Mouse (Mus musculus) CH12.LX (cell line): ENCODE data around the gene Hoxd13. TPM values are rescaled to one million over a fixed set of nuclear protein-coding genes. Genes with fewer than 3 reads are reported as not detected.

Source experiments
- DNase-seq: peaks from one replicate; pipeline ENCODE4 v3.0.0-alpha.2; 2013; ENCODE audit errors: extremely low read depth
- H3K27ac ChIP-seq: 2 replicates; pipeline ENCODE4 v1.5.1; 2012; ENCODE audit warnings: low read depth, mild to moderate bottlenecking, control low read depth, moderate library complexity; ENCODE audit not compliant: insufficient read depth
- H3K27me3 ChIP-seq: replicated peaks from 2 replicates; pipeline ENCODE3; 2012; ENCODE audit warnings: inconsistent platforms
- H3K36me3 ChIP-seq, 2 experiments: replicated peaks in 1 of 2; 2 replicates each; pipeline versions ENCODE3 to v1.6.1; 2012; ENCODE audit warnings: inconsistent platforms in 1 of 2, low read length in 1 of 2, mild to moderate bottlenecking in 1 of 2, mixed read lengths in 1 of 2, moderate library complexity in 1 of 2; ENCODE audit not compliant: control insufficient read depth in 1 of 2, insufficient read depth in 1 of 2
- H3K4me1 ChIP-seq, 2 experiments: 2 replicates each; pipeline ENCODE4 v1.6.1; 2012; ENCODE audit warnings: inconsistent platforms in 1 of 2, moderate library complexity in 1 of 2; ENCODE audit not compliant: insufficient read depth in 2 of 2, control insufficient read depth in 1 of 2
- H3K4me2 ChIP-seq: 2 replicates; pipeline ENCODE4 v1.6.1; 2012; ENCODE audit warnings: low read depth, mild to moderate bottlenecking, control low read depth; ENCODE audit not compliant: poor library complexity, insufficient read depth, severe bottlenecking
- H3K4me3 ChIP-seq, 3 experiments: fragments of 150-350 bp in 1 of 3; sonication (generic) in 1 of 3; replicated peaks in 1 of 3; 2 replicates each; pipeline versions ENCODE3 to v1.5.1; 2011 to 2012; ENCODE audit warnings: low read depth in 2 of 3, low read length in 2 of 3, mild to moderate bottlenecking in 2 of 3, moderate library complexity in 2 of 3, control low read depth in 1 of 3, improper control_type of control experiment in 1 of 3, inconsistent platforms in 1 of 3, mixed read lengths in 1 of 3; ENCODE audit not compliant: poor library complexity in 1 of 3
- H3K79me2 ChIP-seq: replicated peaks from 2 replicates; pipeline ENCODE4 v1.6.1; 2012; ENCODE audit warnings: mild to moderate bottlenecking, moderate library complexity; ENCODE audit not compliant: control insufficient read depth, poor library complexity, insufficient read depth, severe bottlenecking; ENCODE audit errors: extremely low read depth
- H3K9ac ChIP-seq: 2 replicates; pipeline ENCODE4 v1.6.1; 2012; ENCODE audit warnings: low read depth, mild to moderate bottlenecking, control low read depth, moderate library complexity; ENCODE audit not compliant: insufficient read depth
- H3K9me3 ChIP-seq: replicated peaks from 2 replicates; pipeline ENCODE3; 2012; ENCODE audit warnings: low read length, inconsistent platforms, mixed read lengths
- BHLHE40 ChIP-seq: IDR thresholded peaks from 2 replicates; pipeline ENCODE4 v1.6.1; 2011; ENCODE audit warnings: mild to moderate bottlenecking, low read depth, low read length, improper control_type of control experiment
- CHD2 ChIP-seq: IDR thresholded peaks from 2 replicates; pipeline ENCODE4 v1.6.1; 2011; ENCODE audit warnings: low read length, improper control_type of control experiment
- CTCF ChIP-seq, 2 experiments: IDR thresholded peaks in 1 of 2; conservative IDR thresholded peaks in 1 of 2; 2 replicates each; pipeline ENCODE4 v1.5.1; 2011 to 2012; ENCODE audit warnings: low read depth in 2 of 2, low read length in 2 of 2, improper control_type of control experiment in 1 of 2, inconsistent platforms in 1 of 2, mild to moderate bottlenecking in 1 of 2, moderate library complexity in 1 of 2
- E2F4 ChIP-seq: IDR thresholded peaks from 2 replicates; pipeline ENCODE4 v1.6.1; 2011; ENCODE audit warnings: low read depth, low read length, improper control_type of control experiment; ENCODE audit not compliant: insufficient replicate concordance
- ELF1 ChIP-seq: IDR thresholded peaks from 2 replicates; pipeline ENCODE4 v1.6.1; 2014; ENCODE audit warnings: low read depth, mild to moderate bottlenecking, inconsistent platforms, low read length, improper control_type of control experiment
- EP300 ChIP-seq: IDR thresholded peaks from 2 replicates; pipeline ENCODE4 v1.6.1; 2011; ENCODE audit warnings: low read length, improper control_type of control experiment
- ETS1 ChIP-seq: conservative IDR thresholded peaks from 2 replicates; pipeline ENCODE4 v1.6.1; 2012; ENCODE audit warnings: low read depth, mild to moderate bottlenecking, inconsistent platforms, low read length, improper control_type of control experiment, moderate library complexity
- HCFC1 ChIP-seq: IDR thresholded peaks from 2 replicates; pipeline ENCODE4 v1.6.1; 2012; ENCODE audit warnings: low read depth, mild to moderate bottlenecking, inconsistent platforms, low read length, improper control_type of control experiment
- JUN ChIP-seq: IDR thresholded peaks from 2 replicates; pipeline ENCODE4 v1.6.1; 2011; ENCODE audit warnings: low read depth, mild to moderate bottlenecking, low read length, improper control_type of control experiment, moderate library complexity; ENCODE audit not compliant: insufficient read depth
- JUND ChIP-seq: conservative IDR thresholded peaks from 2 replicates; pipeline ENCODE4 v1.6.1; 2011; ENCODE audit warnings: low read depth, low read length, improper control_type of control experiment
- KAT2A ChIP-seq: IDR thresholded peaks from 2 replicates; pipeline ENCODE4 v1.6.1; 2012; ENCODE audit warnings: low read length, improper control_type of control experiment, inconsistent platforms; ENCODE audit not compliant: insufficient replicate concordance
- MAFK ChIP-seq: IDR thresholded peaks from 2 replicates; pipeline ENCODE4 v1.6.1; 2011; ENCODE audit warnings: low read length, improper control_type of control experiment; ENCODE audit not compliant: insufficient replicate concordance
- MEF2A ChIP-seq: IDR thresholded peaks from 2 replicates; pipeline ENCODE4 v1.6.1; 2014; ENCODE audit warnings: low read depth, mild to moderate bottlenecking, inconsistent platforms, low read length, improper control_type of control experiment, borderline replicate concordance
- MYC ChIP-seq: IDR thresholded peaks from 2 replicates; pipeline ENCODE4 v1.6.1; 2011; ENCODE audit warnings: low read depth, mild to moderate bottlenecking, improper control_type of control experiment, low read length
- NELFE ChIP-seq: IDR thresholded peaks from 2 replicates; pipeline ENCODE4 v1.6.1; 2011; ENCODE audit warnings: low read depth, low read length, improper control_type of control experiment
- POLR2A ChIP-seq: IDR thresholded peaks from 2 replicates; pipeline ENCODE4 v1.6.1; 2011; ENCODE audit warnings: low read depth, mild to moderate bottlenecking, improper control_type of control experiment, low read length
- POLR2AphosphoS2 ChIP-seq: IDR thresholded peaks from 2 replicates; pipeline ENCODE4 v1.6.1; 2011; ENCODE audit warnings: low read depth, low read length, improper control_type of control experiment
- SIN3A ChIP-seq: IDR thresholded peaks from 2 replicates; pipeline ENCODE4 v1.6.1; 2012; ENCODE audit warnings: low read length, improper control_type of control experiment, inconsistent platforms
- SMC3 ChIP-seq: IDR thresholded peaks from 2 replicates; pipeline ENCODE4 v1.6.1; 2011; ENCODE audit warnings: low read depth, low read length, improper control_type of control experiment
- TCF12 ChIP-seq: IDR thresholded peaks from 2 replicates; pipeline ENCODE4 v1.6.1; 2014; ENCODE audit warnings: low read depth, mild to moderate bottlenecking, inconsistent platforms, low read length, improper control_type of control experiment
- USF2 ChIP-seq: conservative IDR thresholded peaks from 2 replicates; pipeline ENCODE4 v1.6.1; 2011; ENCODE audit warnings: low read depth, low read length, improper control_type of control experiment
- ZC3H11A ChIP-seq: IDR thresholded peaks from 2 replicates; pipeline ENCODE4 v1.6.1; 2012; ENCODE audit warnings: low read depth, mild to moderate bottlenecking, inconsistent platforms, low read length, improper control_type of control experiment
- ZKSCAN1 ChIP-seq: IDR thresholded peaks from 2 replicates; pipeline ENCODE4 v1.6.1; 2012; ENCODE audit warnings: low read depth, inconsistent platforms, low read length, improper control_type of control experiment, borderline replicate concordance
- ZNF384 ChIP-seq: IDR thresholded peaks from 2 replicates; pipeline ENCODE4 v1.6.1; 2012; ENCODE audit warnings: low read depth, low read length, improper control_type of control experiment, inconsistent platforms
- dilution Hi-C: fragments of 300-500 bp; cut with MboI; formaldehyde crosslinking; loops from 2 replicates; pipeline ENCODE4 v1.14.3; 2020; ENCODE audit warnings: low sequenced_read_pairs; ENCODE audit not compliant: extremely low pct_unique_long_range_greater_than_20kb, extremely low pct_ligation_motif_present
- in situ Hi-C: fragments of 300-500 bp; cut with MboI; formaldehyde crosslinking; loops from 3 replicates; pipeline ENCODE4 v1.14.3; 2019; ENCODE audit warnings: low sequenced_read_pairs, low pct_ligation_motif_present, low pct_unique_long_range_greater_than_20kb, mixed read lengths
- polyA plus RNA-seq: library from polyadenylated mRNA; unstranded; fragments of >175 nt; gene quantifications from 2 replicates; pipeline ENCODE4 v1.2.1, GENCODE M21; 2012; ENCODE audit warnings: low read depth; ENCODE audit not compliant: insufficient read length
- total RNA-seq, 2 experiments: library from RNA; depleted of rRNA; stranded (reverse); fragments of 300-350 nt in 1 of 2; fragments of >200 nt in 1 of 2; gene quantifications; 2 replicates each; pipeline ENCODE4 v1.2.3; 2012 to 2014

Gene Hoxd13
- not detected in 2 replicates for total RNA-seq (2012; rRNA removed)
- not detected in 2 replicates for total RNA-seq (2014; rRNA removed)
- not detected in 2 replicates for polyA plus RNA-seq

DNA sequence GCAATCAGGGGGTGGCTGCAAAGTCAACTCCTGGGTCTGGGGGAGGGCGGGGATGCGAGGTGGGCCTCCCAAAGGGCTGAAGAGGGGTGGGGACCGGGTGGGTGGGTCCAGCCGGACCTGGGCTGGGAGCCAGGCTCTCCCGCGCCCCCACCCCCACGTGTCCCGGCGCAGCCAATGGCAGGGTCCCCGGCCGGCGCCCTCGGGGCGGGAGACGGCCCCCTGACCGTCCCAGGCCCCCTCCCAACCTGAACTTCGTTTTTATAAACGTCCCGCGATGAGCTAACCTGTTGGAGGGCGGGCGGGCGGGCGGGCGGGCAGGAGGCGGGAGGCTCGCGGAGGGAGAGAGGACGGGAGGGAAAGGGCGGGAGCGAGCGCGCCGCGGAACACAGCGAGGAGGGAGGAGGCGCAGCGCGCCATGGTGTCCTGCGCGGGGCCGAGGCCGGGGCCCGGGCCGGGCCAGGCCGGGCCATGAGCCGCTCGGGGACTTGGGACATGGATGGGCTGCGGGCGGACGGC lies at the start of gene Hoxd13:
TSS of gene Hoxd13 (plus strand) at position 469 of the 516 bp plus-strand sequence.
- peaks cover 0 to 10% of the 10 kb centered on the region in 2 experiments; a peak in 2 of 4 replicates for H3K4me1 ChIP-seq
- no peaks in the 10 kb centered on the region for H3K79me2 ChIP-seq
- H3K9me3 ChIP-seq, result peaks cover 11% of the 10 kb centered on the region
- H3K4me3 ChIP-seq, result no peak within 1 kb of the TSS
- H3K9ac ChIP-seq, result no peak within 1 kb of the TSS
- dilution Hi-C loops, result no loop called here
- no peaks in the 10 kb centered on the region for H3K36me3 ChIP-seq
- DNase-seq, result no peak
- TF ChIP-seq POLR2AphosphoS2 (no peak), JUND (no peak), HCFC1 (no peak), EP300 (no peak), SMC3 (no peak), E2F4 (no peak), ETS1 (no peak), KAT2A (no peak), ZC3H11A (no peak), ZKSCAN1 (no peak), NELFE (no peak), MEF2A (no peak), BHLHE40 (no peak), MAFK (no peak), CTCF (conservative IDR thresholded peaks at IDR 0.05 in 1 of 2, IDR thresholded peaks at IDR 0.05 in 1 of 2; ENCODE audit: low read depth in 2 of 2, low read length in 2 of 2) (no peak), TCF12 (no peak), ELF1 (no peak), POLR2A (no peak), USF2 (no peak)
- H3K4me2 ChIP-seq, result no peak within 1 kb of the TSS
- H3K27me3 ChIP-seq, result no peaks in the 10 kb centered on the region
- no peak within 1 kb of the TSS for H3K27ac ChIP-seq
- in situ Hi-C loops, result loop anchor here (10.0 to 25.0 kb wide), 3 partner anchors 373 to 1081 kb away; partner anchors contain the start of gene Chrna1

DNA sequence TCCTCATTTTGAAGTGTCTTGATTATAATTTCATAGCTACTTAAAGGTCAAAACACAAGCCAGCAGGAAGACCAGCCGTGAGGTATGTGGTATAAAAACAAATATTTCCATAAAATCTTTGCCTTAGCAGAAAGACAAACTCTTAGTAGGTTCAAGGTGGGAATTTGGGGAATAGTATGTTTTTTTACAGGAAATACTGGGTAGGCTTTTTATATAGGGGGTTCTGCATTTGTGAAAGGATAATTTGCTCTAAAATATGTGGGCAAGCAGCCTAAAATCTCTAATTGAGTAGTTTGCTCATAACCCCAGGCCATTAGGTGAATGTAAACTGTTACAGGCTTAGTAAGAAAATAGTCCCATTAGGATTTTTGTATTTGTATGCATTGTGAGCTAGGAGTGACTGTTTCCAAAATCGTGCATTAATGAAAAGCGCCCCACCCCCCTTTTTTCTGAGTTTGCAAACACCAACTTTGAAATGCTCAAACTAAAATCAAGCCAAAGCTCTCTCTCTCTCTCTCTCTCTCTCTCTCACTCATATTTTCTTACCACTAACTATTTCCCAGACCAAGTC lies 48.3 kb upstream of the Hoxd13 start:
- no peaks in the 10 kb centered on the region for H3K27me3 ChIP-seq
- no peaks in the 10 kb centered on the region for H3K9me3 ChIP-seq
- H3K79me2 ChIP-seq, result no peaks in the 10 kb centered on the region
- no peak overlapping the region for H3K4me2 ChIP-seq
- H3K9ac ChIP-seq, result no peak overlapping the region
- no peaks in the 10 kb centered on the region for H3K4me1 ChIP-seq
- no peak overlapping the region for H3K4me3 ChIP-seq
- H3K27ac ChIP-seq, result no peak overlapping the region
- no peak for DNase-seq
- TF ChIP-seq CHD2, result no peak
- TF ChIP-seq JUN, result no peak
- TF ChIP-seq MYC, result no peak
- no peak for TF ChIP-seq SIN3A
- no peak for TF ChIP-seq ZNF384
- TF ChIP-seq ZKSCAN1, result no peak
- no peak for TF ChIP-seq TCF12
- no peaks in the 10 kb centered on the region for H3K36me3 ChIP-seq
- dilution Hi-C loops, result no loop called here
- in situ Hi-C loops, result no loop called here
